Mouse (Mus musculus) heart, embryonic 13.5 days (tissue): ENCODE data around the gene Bcar1. TPM values are rescaled to one million over a fixed set of nuclear protein-coding genes. Genes with fewer than 3 reads are reported as not detected.

ENCODE experiments used
- ATAC-seq: fragments of 200-750 bp; cut with Nextera tagmentation; 2 replicates; pipeline ENCODE4 v1.8.0; 2017; ENCODE audit warnings: moderate TSS enrichment; ENCODE audit not compliant: insufficient number of reproducible peaks, low FRiP score, low TSS enrichment; ENCODE audit errors: extremely low read depth
- H3K27ac ChIP-seq: fragments of 300-500 bp; sonication (generic); replicated peaks from 2 replicates; pipeline ENCODE4 v1.5.1; 2015; ENCODE audit warnings: moderate library complexity, mild to moderate bottlenecking, inconsistent platforms
- H3K27me3 ChIP-seq: fragments of 300-500 bp; sonication (generic); replicated peaks from 2 replicates; pipeline ENCODE4 v1.6.1; 2015; ENCODE audit warnings: mild to moderate bottlenecking, inconsistent platforms
- H3K36me3 ChIP-seq: fragments of 300-500 bp; sonication (generic); 2 replicates; pipeline ENCODE4 v1.6.1; 2015; ENCODE audit warnings: mild to moderate bottlenecking, inconsistent platforms
- H3K4me1 ChIP-seq: fragments of 300-500 bp; sonication (generic); 2 replicates; pipeline ENCODE4 v1.6.1; 2015; ENCODE audit warnings: inconsistent platforms
- H3K4me2 ChIP-seq: fragments of 300-500 bp; sonication (generic); 2 replicates; pipeline ENCODE4 v1.6.1; 2015; ENCODE audit warnings: inconsistent platforms, mild to moderate bottlenecking, moderate library complexity
- H3K4me3 ChIP-seq: fragments of 300-500 bp; sonication (generic); 2 replicates; pipeline ENCODE4 v1.5.1; 2015; ENCODE audit warnings: moderate library complexity, mild to moderate bottlenecking, inconsistent platforms
- H3K9ac ChIP-seq: fragments of 300-500 bp; sonication (generic); 2 replicates; pipeline ENCODE4 v1.6.1; 2015; ENCODE audit warnings: inconsistent platforms, mild to moderate bottlenecking, moderate library complexity
- H3K9me3 ChIP-seq: fragments of 300-500 bp; sonication (generic); 2 replicates; pipeline ENCODE4 v1.6.1; 2016; ENCODE audit warnings: inconsistent platforms
- WGBS: fragments of 180-500 bp; shearing (Covaris S2); methylation state at CpG from one replicate; pipeline ENCODE4 v1.1.7; 2015; ENCODE audit warnings: mixed read lengths; 5-methylcytosine and 5-hydroxymethylcytosine counted together
- polyA plus RNA-seq: library from polyadenylated mRNA; unstranded; fragments of >200 nt; fragmentation: Nextera tagmentation; extraction: Ambion mirVana; gene quantifications from 2 replicates; pipeline ENCODE4 v1.2.1, GENCODE M21; 2015

Bcar1 gene
- polyA plus RNA-seq, 1 experiment from 2014 or later: 40.2 TPM

DNA sequence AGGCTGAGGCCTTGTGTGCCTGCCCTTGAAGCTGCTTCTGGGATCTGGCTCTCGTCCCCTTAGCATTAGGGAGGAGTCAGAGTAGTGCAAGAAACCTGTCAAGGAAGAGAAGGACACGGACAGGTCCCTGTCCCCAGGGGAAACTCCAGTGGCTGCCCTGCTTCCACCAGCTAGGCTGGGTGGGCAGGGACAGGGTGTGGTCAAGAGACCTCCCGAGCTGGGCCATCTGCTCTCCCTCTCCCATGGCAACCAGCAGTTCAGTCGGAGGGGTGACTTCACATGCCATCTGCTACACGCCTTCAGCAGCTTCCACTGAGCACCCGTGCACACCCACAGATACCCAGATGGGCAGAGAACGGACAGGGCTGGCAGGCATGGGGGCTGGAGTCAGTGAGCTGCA is 7.3 kb downstream of the Bcar1 start:
- no peak overlapping the region for H3K4me3 ChIP-seq
- no peaks in the 10 kb centered on the region for H3K27me3 ChIP-seq
- peaks cover 90% of the 10 kb centered on the region for H3K4me1 ChIP-seq
- 33% methylated on average over 7 of the region's 7 CpGs for WGBS
- no peak overlapping the region for H3K4me2 ChIP-seq
- H3K36me3 ChIP-seq: no peaks in the 10 kb centered on the region
- ATAC-seq: no peak
- H3K9me3 ChIP-seq: no peaks in the 10 kb centered on the region
- H3K9ac ChIP-seq: peak overlapping the region; percentile 97
- H3K27ac ChIP-seq: peak overlapping the region; percentile 98

DNA sequence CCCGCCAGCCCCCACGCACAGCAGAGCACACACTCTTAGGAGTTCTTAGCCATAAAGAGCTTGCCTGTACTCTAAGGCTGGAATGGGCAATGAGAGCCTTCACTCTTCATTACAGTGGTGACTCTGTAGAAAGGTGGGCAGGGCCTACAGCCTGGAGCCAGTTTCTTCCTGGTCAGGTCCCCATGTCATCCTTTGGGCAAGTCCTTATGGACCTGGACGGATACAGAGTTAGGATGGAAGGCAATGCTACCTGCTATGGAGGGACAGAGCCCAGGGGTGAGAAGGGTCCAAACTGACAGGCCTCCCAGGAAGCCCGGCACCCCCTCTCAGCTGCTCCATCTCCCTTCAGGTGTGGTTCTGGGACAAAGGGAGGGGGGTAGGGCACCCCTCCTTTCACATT is 7.8 kb downstream of the Bcar1 start:
- Histone ChIP-seq H3K27ac (peak overlapping the region; percentile 98), H3K9ac (peak overlapping the region; percentile 97), H3K36me3 (no peaks in the 10 kb centered on the region), H3K4me3 (no peak overlapping the region), H3K4me1 (peaks cover 90% of the 10 kb centered on the region), H3K27me3 (no peaks in the 10 kb centered on the region), H3K9me3 (no peaks in the 10 kb centered on the region), H3K4me2 (peak overlapping the region; percentile 49)
- WGBS: 58% methylated on average over 4 of the region's 4 CpGs
- ATAC-seq: no peak

DNA sequence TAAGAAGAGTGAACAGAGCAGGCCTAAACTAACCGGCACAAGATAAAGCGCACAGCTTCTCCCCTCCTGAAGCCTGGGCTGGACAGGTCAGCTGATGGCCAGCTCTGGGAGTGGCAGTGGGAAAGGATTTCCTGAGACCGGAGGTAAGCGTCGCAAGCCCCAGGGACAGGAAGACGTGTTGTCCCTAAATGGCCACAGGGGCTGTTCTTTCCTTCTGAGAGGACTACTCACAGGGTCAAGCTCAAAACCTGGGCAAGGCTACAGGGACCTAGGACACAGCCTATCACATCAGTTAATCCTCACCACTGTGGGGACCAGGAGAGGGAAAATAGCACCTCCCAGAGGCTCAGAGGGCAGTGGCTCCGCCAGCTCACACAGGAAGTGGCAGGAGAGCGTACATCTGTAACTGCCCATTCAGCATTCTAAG is 8.3 kb downstream of the Bcar1 start:
- no peaks in the 10 kb centered on the region for H3K27me3 ChIP-seq
- no peaks in the 10 kb centered on the region for H3K9me3 ChIP-seq
- no peak overlapping the region for H3K4me3 ChIP-seq
- peak overlapping the region; percentile 49 for H3K4me2 ChIP-seq
- peak overlapping the region; percentile 98 for H3K27ac ChIP-seq
- no peak for ATAC-seq
- H3K36me3 ChIP-seq: no peaks in the 10 kb centered on the region
- H3K9ac ChIP-seq: peak overlapping the region; percentile 97
- 35% methylated on average over 8 of the region's 8 CpGs for WGBS
- peaks cover 90% of the 10 kb centered on the region for H3K4me1 ChIP-seq

DNA sequence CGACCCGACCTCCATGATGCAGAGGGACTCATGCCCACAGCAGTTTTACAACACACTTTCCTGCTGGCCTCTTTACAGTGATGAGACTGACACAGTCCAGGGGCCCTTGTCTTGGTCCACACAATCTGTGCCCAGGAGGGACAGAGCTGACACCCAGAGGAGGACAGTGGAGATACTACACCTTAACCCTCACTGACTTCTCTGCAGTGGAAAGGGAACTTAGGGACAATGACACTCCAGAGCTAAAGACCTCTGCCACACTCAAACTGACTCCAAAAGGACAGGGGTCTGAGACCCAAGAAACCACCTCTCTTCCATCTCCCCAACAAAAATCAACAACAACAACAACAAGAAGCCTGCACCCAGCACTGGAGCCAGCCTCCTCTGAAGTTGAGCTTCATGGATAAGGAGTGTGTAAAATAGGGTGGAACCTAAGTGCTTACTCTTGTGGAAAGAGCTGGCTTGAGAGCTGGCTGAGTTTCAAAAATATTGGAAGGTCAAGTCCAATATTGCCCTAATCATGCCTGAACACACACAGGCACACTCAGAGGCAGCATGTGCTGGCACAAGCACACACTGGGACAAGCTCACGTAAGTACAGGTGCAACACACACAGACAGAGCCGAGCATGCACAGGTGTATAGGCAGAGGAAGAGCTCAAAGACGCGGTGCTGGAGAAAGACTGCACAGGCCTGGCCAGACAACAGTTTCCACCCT is 9.2 kb downstream of the Bcar1 start:
- Histone ChIP-seq H3K4me3 (no peak overlapping the region), H3K27me3 (no peaks in the 10 kb centered on the region), H3K4me2 (peak overlapping the region; percentile 49), H3K27ac (peak overlapping the region; percentile 98), H3K36me3 (no peaks in the 10 kb centered on the region), H3K4me1 (peaks cover 90% of the 10 kb centered on the region), H3K9me3 (no peaks in the 10 kb centered on the region), H3K9ac (peak overlapping the region; percentile 97)
- no peak for ATAC-seq
- WGBS: 40% methylated on average over 6 of the region's 6 CpGs

DNA sequence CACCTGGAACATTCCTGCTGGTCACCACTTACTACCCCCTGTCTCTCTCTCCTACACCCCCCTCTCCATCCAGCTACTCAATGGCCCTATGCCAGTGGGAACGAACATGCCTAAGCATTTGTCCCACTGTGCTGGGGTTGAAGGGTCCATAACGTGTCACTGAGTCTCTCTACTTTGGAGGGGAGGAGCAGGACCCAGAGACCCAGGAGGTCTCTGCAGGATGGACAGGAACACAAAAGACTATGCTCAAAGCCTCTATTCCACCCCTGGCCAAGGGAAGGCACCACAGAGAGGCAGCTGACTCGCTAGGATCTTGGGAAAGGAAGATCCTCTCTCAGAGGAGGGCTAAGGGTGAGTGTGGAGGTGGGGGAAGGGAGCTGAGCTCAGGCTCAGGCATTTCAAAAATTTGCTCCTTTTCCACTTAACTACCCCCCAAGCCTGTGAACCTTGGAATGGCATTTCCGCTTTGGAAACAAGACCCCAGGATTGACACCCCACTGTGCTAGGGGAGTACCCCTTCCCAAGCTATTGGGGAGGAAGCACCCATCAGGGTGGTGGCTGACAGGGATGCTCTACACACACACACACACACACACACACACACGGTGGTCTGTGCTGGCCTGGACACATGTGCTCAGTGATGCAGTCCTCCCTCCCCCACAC is 9.9 kb downstream of the Bcar1 start:
- ATAC-seq: no peak
- no peaks in the 10 kb centered on the region for H3K9me3 ChIP-seq
- no peaks in the 10 kb centered on the region for H3K27me3 ChIP-seq
- peaks cover 90% of the 10 kb centered on the region for H3K4me1 ChIP-seq
- H3K9ac ChIP-seq: peak overlapping the region; percentile 97
- peak overlapping the region; percentile 82 for H3K4me2 ChIP-seq
- H3K4me3 ChIP-seq: no peak overlapping the region
- H3K27ac ChIP-seq: peak overlapping the region; percentile 98
- H3K36me3 ChIP-seq: no peaks in the 10 kb centered on the region
- 10% methylated on average over 5 of the region's 5 CpGs for WGBS

DNA sequence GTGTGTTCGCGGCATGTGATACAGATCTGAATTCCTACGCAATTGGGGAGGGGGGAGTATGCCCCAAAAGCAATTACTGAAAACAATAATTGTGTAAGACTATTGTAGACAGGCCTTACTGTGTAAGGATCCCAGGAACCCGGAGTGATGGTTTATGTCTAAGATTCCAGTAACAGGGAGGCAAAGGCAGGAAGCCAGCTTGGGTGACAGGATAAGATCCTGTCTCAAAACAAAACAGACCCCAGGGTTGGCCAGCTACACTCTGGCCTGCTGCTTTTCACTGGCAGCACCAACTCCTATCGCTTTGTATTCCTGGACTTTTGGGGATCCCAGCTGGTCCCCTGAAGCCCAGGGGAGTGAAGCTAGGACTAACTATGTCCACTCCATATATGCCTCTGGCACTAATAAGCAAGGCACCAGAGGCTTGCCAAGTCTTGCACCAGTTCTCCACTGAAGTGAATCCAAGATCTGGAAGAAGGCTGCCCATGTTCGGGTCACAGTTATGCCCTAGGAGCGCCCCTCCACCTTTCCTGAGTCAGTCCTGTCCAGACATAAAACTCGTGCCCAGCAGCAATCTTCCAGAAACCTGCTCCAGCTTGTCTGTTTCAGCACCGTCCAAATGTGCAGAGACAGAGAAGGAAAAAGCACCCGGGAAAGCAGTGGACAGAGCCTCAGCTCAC is 11.1 kb downstream of the Bcar1 start:
- Histone ChIP-seq H3K27ac (peak overlapping the region; percentile 98), H3K9me3 (no peaks in the 10 kb centered on the region), H3K4me3 (peak overlapping the region; percentile 84), H3K36me3 (0 out of 2 replicates have a peak, but pooled peaks cover 5% of the 10 kb centered on the region), H3K4me2 (peak overlapping the region; percentile 82), H3K9ac (peak overlapping the region; percentile 97), H3K27me3 (no peaks in the 10 kb centered on the region), H3K4me1 (peaks cover 92% of the 10 kb centered on the region)
- ATAC-seq: no peak
- 23% methylated on average over 10 of the region's 10 CpGs for WGBS

DNA sequence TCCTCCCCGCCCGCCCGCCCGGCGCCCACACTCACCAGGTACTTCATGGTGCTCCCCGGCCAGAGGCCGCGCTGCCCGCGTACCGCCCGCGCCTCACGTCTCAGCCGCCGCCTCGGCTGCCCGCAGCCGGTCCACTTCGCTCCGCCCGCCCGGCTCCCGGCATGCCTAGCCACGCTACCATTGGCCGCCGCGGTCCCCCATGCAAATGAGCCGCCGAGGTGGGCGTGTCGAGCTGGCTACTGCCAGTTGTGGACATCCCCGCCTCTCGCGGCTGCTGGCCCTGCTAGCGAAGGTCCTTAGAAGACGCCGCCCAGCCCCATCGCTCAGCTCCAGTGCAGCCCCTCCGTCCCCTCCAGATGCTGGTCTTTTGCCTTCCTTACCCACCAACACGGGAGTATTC is 11.6 kb downstream of the Bcar1 start:
- H3K36me3 ChIP-seq: 0 out of 2 replicates have a peak, but pooled peaks cover 5% of the 10 kb centered on the region
- H3K27me3 ChIP-seq: no peaks in the 10 kb centered on the region
- peak overlapping the region; percentile 97 for H3K9ac ChIP-seq
- peaks cover 92% of the 10 kb centered on the region for H3K4me1 ChIP-seq
- peak overlapping the region; percentile 98 for H3K27ac ChIP-seq
- under 1% methylated on average over 18 of the region's 41 CpGs for WGBS
- no peaks in the 10 kb centered on the region for H3K9me3 ChIP-seq
- peak overlapping the region; percentile 82 for H3K4me2 ChIP-seq
- H3K4me3 ChIP-seq: peak overlapping the region; percentile 84
- peak; percentile 86 for ATAC-seq

DNA sequence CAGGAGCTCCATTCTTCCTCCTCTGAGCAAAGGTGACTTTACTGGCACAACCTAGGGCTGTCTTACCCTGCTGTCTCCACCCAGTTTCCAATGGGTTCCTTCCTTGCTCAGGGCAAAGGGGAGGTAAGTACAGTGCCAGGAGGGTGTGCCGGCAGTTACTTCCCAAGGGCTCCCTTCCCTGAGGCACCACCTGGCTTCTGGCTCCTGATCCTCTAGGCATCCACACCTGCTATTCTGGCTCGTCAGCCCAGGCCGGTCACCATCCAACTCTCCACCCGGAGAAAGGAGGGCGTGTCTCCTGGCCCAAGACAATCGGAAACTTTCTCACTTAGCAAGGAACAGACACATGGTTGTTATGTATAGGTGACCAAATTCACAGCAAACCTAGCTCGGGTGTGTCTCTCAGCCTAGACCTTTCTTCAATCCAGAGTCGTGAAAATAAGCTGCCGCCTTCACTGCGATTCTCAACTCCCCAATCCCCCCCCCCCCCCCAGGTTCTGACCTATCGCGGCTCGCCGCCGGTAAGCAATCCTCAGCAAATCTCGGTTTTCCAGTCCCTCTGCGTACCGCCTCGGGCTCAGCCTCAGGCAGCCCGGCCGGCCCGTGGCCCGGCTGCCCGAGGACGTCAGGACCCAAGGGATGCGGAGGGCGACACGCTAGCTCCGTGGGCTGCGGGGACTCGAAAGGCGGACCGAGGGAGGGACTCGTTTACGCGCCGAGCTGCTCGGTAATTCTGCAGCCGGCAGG is 12.2 kb downstream of the Bcar1 start:
- H3K27me3 ChIP-seq: no peaks in the 10 kb centered on the region
- under 1% methylated on average over 38 of the region's 39 CpGs for WGBS
- ATAC-seq: peak; percentile 26
- H3K4me1 ChIP-seq: peaks cover 92% of the 10 kb centered on the region
- H3K9me3 ChIP-seq: no peaks in the 10 kb centered on the region
- peak overlapping the region; percentile 82 for H3K4me2 ChIP-seq
- peak overlapping the region; percentile 84 for H3K4me3 ChIP-seq
- 0 out of 2 replicates have a peak, but pooled peaks cover 5% of the 10 kb centered on the region for H3K36me3 ChIP-seq
- H3K9ac ChIP-seq: peak overlapping the region; percentile 97
- peak overlapping the region; percentile 98 for H3K27ac ChIP-seq

DNA sequence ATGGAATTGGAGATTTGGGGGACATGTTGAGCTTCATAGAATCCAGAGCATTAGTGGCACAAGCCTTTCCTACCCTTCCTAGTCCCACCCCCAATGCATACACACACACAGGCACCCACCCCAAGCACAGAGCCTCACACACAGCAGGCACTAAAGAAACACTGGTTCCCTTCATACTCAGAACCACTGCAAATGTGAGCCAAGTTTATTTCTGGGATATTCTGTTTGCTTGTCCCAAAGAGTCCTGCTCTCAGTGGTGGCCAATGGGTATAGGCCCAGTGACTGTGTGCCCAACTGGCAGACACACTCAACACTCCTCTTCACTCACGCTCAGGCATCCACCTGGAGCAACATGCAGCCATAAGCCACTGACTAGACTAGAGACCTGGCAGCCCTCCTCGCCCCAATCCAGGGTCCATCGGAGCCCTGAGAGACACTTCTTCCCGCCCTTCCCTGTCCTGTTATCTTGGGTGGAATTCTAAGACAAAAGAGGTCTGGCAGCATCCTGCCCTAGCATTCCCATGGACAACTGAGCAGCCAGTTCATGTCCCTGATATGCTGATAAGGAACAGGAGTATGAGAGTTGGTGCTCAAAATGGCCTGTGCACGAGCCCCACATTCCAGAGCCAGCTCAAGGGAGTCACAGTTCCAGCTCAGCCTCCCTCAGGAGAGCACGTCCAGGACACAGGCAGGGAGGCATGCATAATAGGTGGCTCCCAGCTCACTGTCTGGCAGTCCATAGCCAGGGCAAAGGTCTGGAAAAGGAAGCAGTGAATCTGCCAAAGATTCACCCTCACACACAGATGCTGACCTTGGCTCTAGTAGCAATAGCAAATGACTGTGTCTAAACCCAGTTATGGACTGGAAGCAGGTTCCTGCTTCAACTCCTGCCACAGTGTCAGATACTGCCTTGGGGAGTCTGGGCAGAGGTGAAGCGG is 14.1 kb downstream of the Bcar1 start:
- no peaks in the 10 kb centered on the region for H3K27me3 ChIP-seq
- peak overlapping the region; percentile 98 for H3K27ac ChIP-seq

DNA sequence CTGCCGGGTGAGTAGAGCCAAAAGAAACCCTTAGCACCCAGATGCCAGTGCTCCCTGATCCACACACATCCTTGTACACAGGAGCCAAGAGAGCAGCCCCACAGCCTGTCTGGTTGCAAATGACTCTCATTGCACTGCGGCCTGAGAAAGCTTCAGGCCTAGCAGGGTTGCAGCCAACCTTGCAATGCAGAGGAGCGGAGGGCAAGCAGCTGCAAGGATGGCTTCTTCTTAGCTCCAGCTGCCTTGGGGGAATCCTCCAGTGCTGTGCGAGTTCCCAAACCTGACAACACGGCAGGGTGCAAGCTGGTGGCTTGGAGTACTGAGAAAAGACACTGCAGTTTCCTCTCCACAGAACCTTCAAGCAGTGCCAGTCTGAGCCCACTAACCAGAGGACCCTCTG is 15.1 kb downstream of the Bcar1 start:
- WGBS: 70% methylated on average over 5 of the region's 5 CpGs
- H3K4me2 ChIP-seq: peak overlapping the region; percentile 12; the same call in 1 of the 2 replicates

More for the DNA sequence above, 14.1 kb downstream of the Bcar1 start:
- ATAC-seq: no peak
- Histone ChIP-seq H3K4me3 (peak overlapping the region; percentile 84), H3K4me1 (peaks cover 91% of the 10 kb centered on the region), H3K9me3 (no peaks in the 10 kb centered on the region), H3K36me3 (0 out of 2 replicates have a peak, but pooled peaks cover 5% of the 10 kb centered on the region), H3K4me2 (peak overlapping the region; percentile 82), H3K9ac (peak overlapping the region; percentile 97)
- WGBS: 19% methylated on average over 7 of the region's 7 CpGs

More for the DNA sequence above, 15.1 kb downstream of the Bcar1 start:
- H3K27me3 ChIP-seq: no peaks in the 10 kb centered on the region
- peaks cover 89% of the 10 kb centered on the region for H3K4me1 ChIP-seq
- no peak for ATAC-seq
- peak overlapping the region; percentile 67 for H3K9ac ChIP-seq
- no peaks in the 10 kb centered on the region for H3K9me3 ChIP-seq
- H3K36me3 ChIP-seq: 0 out of 2 replicates have a peak, but pooled peaks cover 5% of the 10 kb centered on the region
- peak overlapping the region; percentile 98 for H3K27ac ChIP-seq
- no peak overlapping the region for H3K4me3 ChIP-seq
